Mouse (Mus musculus) kidney, embryonic 15.5 days (tissue): Measurements from ENCODE around the gene Trim11. TPM values are rescaled to one million over a fixed set of nuclear protein-coding genes. Genes with fewer than 3 reads are reported as not detected.

Experiments used
- ATAC-seq: fragments of 200-750 bp; cut with Nextera tagmentation; replicated peaks from 2 replicates; pipeline ENCODE4 v1.8.0; 2017; ENCODE audit warnings: moderate TSS enrichment; ENCODE audit not compliant: low FRiP score
- H3K27ac ChIP-seq: fragments of 300-500 bp; sonication (generic); 2 replicates; pipeline ENCODE4 v1.5.1; 2015; ENCODE audit warnings: mild to moderate bottlenecking, inconsistent platforms
- H3K27me3 ChIP-seq: fragments of 300-500 bp; sonication (generic); 2 replicates; pipeline ENCODE4 v1.6.1; 2015; ENCODE audit warnings: inconsistent platforms
- H3K36me3 ChIP-seq: fragments of 300-500 bp; sonication (generic); 2 replicates; pipeline ENCODE4 v1.6.1; 2015; ENCODE audit warnings: inconsistent platforms
- H3K4me1 ChIP-seq: fragments of 300-500 bp; sonication (generic); 2 replicates; pipeline ENCODE4 v1.6.1; 2015; ENCODE audit warnings: inconsistent platforms
- H3K4me2 ChIP-seq: fragments of 300-500 bp; sonication (generic); 2 replicates; pipeline ENCODE4 v1.6.1; 2015; ENCODE audit warnings: moderate library complexity, mild to moderate bottlenecking, inconsistent platforms
- H3K4me3 ChIP-seq: fragments of 300-500 bp; sonication (generic); replicated peaks from 2 replicates; pipeline ENCODE4 v1.5.1; 2015; ENCODE audit warnings: mild to moderate bottlenecking, inconsistent platforms
- H3K9ac ChIP-seq: fragments of 300-500 bp; sonication (generic); 2 replicates; pipeline ENCODE4 v1.6.1; 2015; ENCODE audit warnings: mild to moderate bottlenecking, inconsistent platforms
- H3K9me3 ChIP-seq: fragments of 300-500 bp; sonication (generic); replicated peaks from 2 replicates; pipeline ENCODE4 v1.6.1; 2016; ENCODE audit warnings: inconsistent platforms
- WGBS: fragments of 180-500 bp; shearing (Covaris S2); methylation state at CpG from one replicate; pipeline ENCODE4 v1.1.7; 2015; ENCODE audit warnings: mixed read lengths; 5-methylcytosine and 5-hydroxymethylcytosine counted together
- polyA plus RNA-seq: library from polyadenylated mRNA; unstranded; fragments of >200 nt; fragmentation: Nextera tagmentation; extraction: Ambion mirVana; gene quantifications from 2 replicates; pipeline ENCODE4 v1.2.1, GENCODE M21; 2015

Trim11 gene
- polyA plus RNA-seq, 1 experiment from 2014 or later, result 20.6 TPM

GRCm38 (mm10) chr11:58958536-58958935 lies 19.4 kb upstream of the Trim11 start:
- H3K36me3 ChIP-seq, result peaks cover 20% of the 10 kb centered on the region
- peak overlapping the region; percentile 5; the same call in 1 of the 2 replicates for H3K4me2 ChIP-seq
- H3K9ac ChIP-seq, result no peak overlapping the region
- peaks cover 39% of the 10 kb centered on the region for H3K4me1 ChIP-seq
- no peak for ATAC-seq
- H3K27ac ChIP-seq, result no peak overlapping the region
- H3K27me3 ChIP-seq, result peaks cover 22% of the 10 kb centered on the region; the same call in 1 of the 2 replicates
- 85% methylated on average over 6 of the region's 6 CpGs for WGBS
- peaks cover 4% of the 10 kb centered on the region; the same call in 1 of the 2 replicates for H3K9me3 ChIP-seq
- no peak overlapping the region for H3K4me3 ChIP-seq

- WGBS, result 32% methylated on average over 15 of the region's 15 CpGs
- Histone ChIP-seq H3K27me3 (peaks cover 26% of the 10 kb centered on the region; the same call in 1 of the 2 replicates), H3K9me3 (peaks cover 4% of the 10 kb centered on the region; the same call in 1 of the 2 replicates), H3K4me3 (peak overlapping the region; percentile 53), H3K9ac (peak overlapping the region; percentile 46; the same call in 1 of the 2 replicates), H3K4me2 (peak overlapping the region; percentile 91), H3K27ac (peak overlapping the region; percentile 70), H3K4me1 (peaks cover 38% of the 10 kb centered on the region), H3K36me3 (peaks cover 20% of the 10 kb centered on the region)
- no peak for ATAC-seq
These were observed 18.6 kb upstream of the Trim11 start for GRCm38 (mm10) chr11:58959186-58959825.

GRCm38 (mm10) chr11:58959921-58960465 lies 17.9 kb upstream of the Trim11 start:
- Histone ChIP-seq H3K36me3 (peaks cover 20% of the 10 kb centered on the region), H3K4me3 (peak overlapping the region; percentile 53), H3K9ac (peak overlapping the region; percentile 46; the same call in 1 of the 2 replicates), H3K4me2 (peak overlapping the region; percentile 91), H3K4me1 (peaks cover 42% of the 10 kb centered on the region), H3K27ac (peak overlapping the region; percentile 70), H3K9me3 (peaks cover 4% of the 10 kb centered on the region; the same call in 1 of the 2 replicates), H3K27me3 (peaks cover 26% of the 10 kb centered on the region; the same call in 1 of the 2 replicates)
- WGBS, result 6% methylated on average over 40 of the region's 40 CpGs
- ATAC-seq, result peak; percentile 87

- no peak overlapping the region for H3K4me2 ChIP-seq
- no peak overlapping the region for H3K27ac ChIP-seq
- H3K4me1 ChIP-seq, result peaks cover 49% of the 10 kb centered on the region
- no peak overlapping the region for H3K9ac ChIP-seq
- ATAC-seq, result no peak
- peaks cover 4% of the 10 kb centered on the region; the same call in 1 of the 2 replicates for H3K9me3 ChIP-seq
- H3K36me3 ChIP-seq, result peaks cover 20% of the 10 kb centered on the region
- H3K27me3 ChIP-seq, result peaks cover 26% of the 10 kb centered on the region; the same call in 1 of the 2 replicates
- no peak overlapping the region for H3K4me3 ChIP-seq
- 66% methylated on average over 50 of the region's 50 CpGs for WGBS
These were observed 16.3 kb upstream of the Trim11 start for GRCm38 (mm10) chr11:58961364-58962177.

- H3K27me3 ChIP-seq, result peaks cover 26% of the 10 kb centered on the region; the same call in 1 of the 2 replicates
- no peak for ATAC-seq
- H3K9me3 ChIP-seq, result peaks cover 4% of the 10 kb centered on the region; the same call in 1 of the 2 replicates
- H3K4me2 ChIP-seq, result no peak overlapping the region
- peaks cover 40% of the 10 kb centered on the region for H3K4me1 ChIP-seq
- no peak overlapping the region for H3K9ac ChIP-seq
- WGBS, result 39% methylated on average over 17 of the region's 17 CpGs
- peaks cover 5% of the 10 kb centered on the region; the same call in 1 of the 2 replicates for H3K36me3 ChIP-seq
- no peak overlapping the region for H3K4me3 ChIP-seq
- H3K27ac ChIP-seq, result no peak overlapping the region
These were observed 14.3 kb upstream of the Trim11 start for GRCm38 (mm10) chr11:58963543-58963942.

- Histone ChIP-seq H3K27me3 (peaks cover 26% of the 10 kb centered on the region; the same call in 1 of the 2 replicates), H3K36me3 (peaks cover 6% of the 10 kb centered on the region; the same call in 1 of the 2 replicates), H3K4me1 (peaks cover 46% of the 10 kb centered on the region), H3K9me3 (peaks cover 4% of the 10 kb centered on the region; the same call in 1 of the 2 replicates), H3K9ac (no peak overlapping the region), H3K4me2 (no peak overlapping the region), H3K27ac (no peak overlapping the region), H3K4me3 (no peak overlapping the region)
- WGBS, result 91% methylated on average over 7 of the region's 7 CpGs
- no peak for ATAC-seq
These were observed 13.7 kb upstream of the Trim11 start for GRCm38 (mm10) chr11:58964216-58964615.

- no peak for ATAC-seq
- H3K27ac ChIP-seq, result peak overlapping the region; percentile 59
- H3K4me3 ChIP-seq, result no peak overlapping the region
- peaks cover 46% of the 10 kb centered on the region for H3K4me1 ChIP-seq
- H3K9me3 ChIP-seq, result peaks cover 4% of the 10 kb centered on the region; the same call in 1 of the 2 replicates
- peaks cover 6% of the 10 kb centered on the region; the same call in 1 of the 2 replicates for H3K36me3 ChIP-seq
- H3K4me2 ChIP-seq, result 0 out of 2 replicates have a peak overlapping the region, but pooled peaks have one; percentile 10
- H3K9ac ChIP-seq, result 0 out of 2 replicates have a peak overlapping the region, but pooled peaks have one; percentile 1
- H3K27me3 ChIP-seq, result peaks cover 26% of the 10 kb centered on the region; the same call in 1 of the 2 replicates
- 23% methylated on average over 12 of the region's 12 CpGs for WGBS
These were observed 12.7 kb upstream of the Trim11 start for GRCm38 (mm10) chr11:58965001-58965760.

- Histone ChIP-seq H3K36me3 (peaks cover 13% of the 10 kb centered on the region), H3K9ac (no peak overlapping the region), H3K27me3 (peaks cover 14% of the 10 kb centered on the region; the same call in 1 of the 2 replicates), H3K4me3 (no peak overlapping the region), H3K9me3 (no peaks in the 10 kb centered on the region), H3K4me1 (peaks cover 53% of the 10 kb centered on the region), H3K27ac (no peak overlapping the region), H3K4me2 (no peak overlapping the region)
- 91% methylated on average over 1 of the region's 1 CpGs for WGBS
- ATAC-seq, result no peak
These were observed 10.5 kb upstream of the Trim11 start for GRCm38 (mm10) chr11:58967346-58967745.

- 0 out of 2 replicates have a peak, but pooled peaks cover 4% of the 10 kb centered on the region for H3K27me3 ChIP-seq
- 82% methylated on average over 7 of the region's 7 CpGs for WGBS
- ATAC-seq, result 0 out of 2 replicates have a peak, but pooled peaks have one; percentile 13
- H3K4me3 ChIP-seq, result no peak overlapping the region
- H3K4me1 ChIP-seq, result peaks cover 50% of the 10 kb centered on the region
- H3K27ac ChIP-seq, result peak overlapping the region; percentile 85
- H3K9me3 ChIP-seq, result no peaks in the 10 kb centered on the region
- H3K4me2 ChIP-seq, result no peak overlapping the region
- peaks cover 16% of the 10 kb centered on the region for H3K36me3 ChIP-seq
- H3K9ac ChIP-seq, result no peak overlapping the region
These were observed 9.3 kb upstream of the Trim11 start for GRCm38 (mm10) chr11:58968551-58968950.

- WGBS, result 65% methylated on average over 8 of the region's 8 CpGs
- H3K27me3 ChIP-seq, result no peaks in the 10 kb centered on the region
- H3K27ac ChIP-seq, result peak overlapping the region; percentile 85
- no peaks in the 10 kb centered on the region for H3K9me3 ChIP-seq
- no peak overlapping the region for H3K4me3 ChIP-seq
- peak; percentile 57 for ATAC-seq
- peaks cover 47% of the 10 kb centered on the region for H3K4me1 ChIP-seq
- H3K36me3 ChIP-seq, result peaks cover 16% of the 10 kb centered on the region
- peak overlapping the region; percentile 37 for H3K4me2 ChIP-seq
- no peak overlapping the region for H3K9ac ChIP-seq
These were observed 8.9 kb upstream of the Trim11 start for GRCm38 (mm10) chr11:58969027-58969426.

GRCm38 (mm10) chr11:58969659-58970058 lies 8.2 kb upstream of the Trim11 start:
- no peaks in the 10 kb centered on the region for H3K27me3 ChIP-seq
- peaks cover 19% of the 10 kb centered on the region for H3K36me3 ChIP-seq
- peaks cover 46% of the 10 kb centered on the region for H3K4me1 ChIP-seq
- H3K4me2 ChIP-seq, result peak overlapping the region; percentile 37
- H3K9me3 ChIP-seq, result no peaks in the 10 kb centered on the region
- H3K4me3 ChIP-seq, result no peak overlapping the region
- H3K27ac ChIP-seq, result peak overlapping the region; percentile 85
- peak; percentile 83 for ATAC-seq
- WGBS, result 55% methylated on average over 6 of the region's 6 CpGs
- H3K9ac ChIP-seq, result no peak overlapping the region
